Mouse (Mus musculus) neural tube, embryonic 15.5 days (tissue): Measurements from ENCODE around the gene Golga2. TPM values are rescaled to one million over a fixed set of nuclear protein-coding genes. Genes with fewer than 3 reads are reported as not detected.
"Not testable (repeated sequence)": the region's sequence is repeated elsewhere in the genome, so short reads cannot be mapped to it uniquely, and the experiment has no call there.

Experiments
- ATAC-seq: fragments of 200-750 bp; cut with Nextera tagmentation; 2 replicates; pipeline ENCODE4 v1.8.0; 2017; ENCODE audit warnings: mild to moderate bottlenecking, moderate TSS enrichment, moderate library complexity; ENCODE audit not compliant: low FRiP score
- H3K27ac ChIP-seq: fragments of 300-500 bp; sonication (generic); replicated peaks from 2 replicates; pipeline ENCODE4 v1.5.1; 2015; ENCODE audit warnings: mild to moderate bottlenecking, inconsistent platforms
- H3K27me3 ChIP-seq: fragments of 300-500 bp; sonication (generic); replicated peaks from 2 replicates; pipeline ENCODE4 v1.6.1; 2015; ENCODE audit warnings: inconsistent platforms
- H3K36me3 ChIP-seq: fragments of 300-500 bp; sonication (generic); 2 replicates; pipeline ENCODE4 v1.6.1; 2015; ENCODE audit warnings: inconsistent platforms
- H3K4me1 ChIP-seq: fragments of 300-500 bp; sonication (generic); 2 replicates; pipeline ENCODE4 v1.6.1; 2015; ENCODE audit warnings: inconsistent platforms
- H3K4me2 ChIP-seq: fragments of 300-500 bp; sonication (generic); 2 replicates; pipeline ENCODE4 v1.6.1; 2015; ENCODE audit warnings: inconsistent platforms, mild to moderate bottlenecking, moderate library complexity
- H3K4me3 ChIP-seq: fragments of 300-500 bp; sonication (generic); replicated peaks from 2 replicates; pipeline ENCODE4 v1.5.1; 2015; ENCODE audit warnings: mild to moderate bottlenecking, inconsistent platforms
- H3K9ac ChIP-seq: fragments of 300-500 bp; sonication (generic); replicated peaks from 2 replicates; pipeline ENCODE4 v1.6.1; 2015; ENCODE audit warnings: mild to moderate bottlenecking, inconsistent platforms
- H3K9me3 ChIP-seq: fragments of 300-500 bp; sonication (generic); replicated peaks from 2 replicates; pipeline ENCODE4 v1.6.1; 2016; ENCODE audit warnings: inconsistent platforms
- WGBS: fragments of 180-500 bp; shearing (Covaris S2); methylation state at CpG from one replicate; pipeline ENCODE4 v1.1.7; 2015; ENCODE audit warnings: mixed read lengths; 5-methylcytosine and 5-hydroxymethylcytosine counted together
- polyA plus RNA-seq: library from polyadenylated mRNA; unstranded; fragments of >200 nt; fragmentation: Nextera tagmentation; extraction: Ambion mirVana; gene quantifications from 2 replicates; pipeline ENCODE4 v1.2.1, GENCODE M21; 2015

The Golga2 gene
- polyA plus RNA-seq, 1 experiment from 2014 or later = 31.3 TPM

DNA sequence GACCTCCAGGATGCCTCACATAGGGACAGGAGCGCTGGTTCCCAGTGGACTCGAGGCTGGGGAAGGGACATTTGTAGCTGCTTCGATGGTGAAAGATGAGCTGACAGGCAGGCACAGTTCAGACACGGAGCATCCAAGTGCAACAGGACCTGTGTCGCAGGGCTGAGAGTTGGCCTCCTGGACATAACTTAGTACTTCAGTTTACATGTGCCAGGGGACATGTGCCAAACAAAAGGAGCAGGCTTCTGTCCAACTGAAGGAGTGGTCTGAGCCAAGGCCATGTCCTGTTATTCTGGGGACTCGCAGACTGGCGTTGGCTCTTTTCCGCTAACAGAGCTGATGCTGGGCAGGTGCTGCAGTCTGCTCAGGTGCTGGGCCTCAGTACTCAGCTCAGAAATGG lies 7.2 kb downstream of the Golga2 start:
- H3K27ac ChIP-seq = no peak overlapping the region
- no peak overlapping the region for H3K4me3 ChIP-seq
- 86% methylated on average over 8 of the region's 8 CpGs for WGBS
- peaks cover 12% of the 10 kb centered on the region for H3K4me1 ChIP-seq
- no peaks in the 10 kb centered on the region for H3K9me3 ChIP-seq
- H3K36me3 ChIP-seq = peaks cover 46% of the 10 kb centered on the region
- ATAC-seq = no peak
- H3K27me3 ChIP-seq = no peaks in the 10 kb centered on the region
- no peak overlapping the region for H3K4me2 ChIP-seq
- no peak overlapping the region for H3K9ac ChIP-seq

DNA sequence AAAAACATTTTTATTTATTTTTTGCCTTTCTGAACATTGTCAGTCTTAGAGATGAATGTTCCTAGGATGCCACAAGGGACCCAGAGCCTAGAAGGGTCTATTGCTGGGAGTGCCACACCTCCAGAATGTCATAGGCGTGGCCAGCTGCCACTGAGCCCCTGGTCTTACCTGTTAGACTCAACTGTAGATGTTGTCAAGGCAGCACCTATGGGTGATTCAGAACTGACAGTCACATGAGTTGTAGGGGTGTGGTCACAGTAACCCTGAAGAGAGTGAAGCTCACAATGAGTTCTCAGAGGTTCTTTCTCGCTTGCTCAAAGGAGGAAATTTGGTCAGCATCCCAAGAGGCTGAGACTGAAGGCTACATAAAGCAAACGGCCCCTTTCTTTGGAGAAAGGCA lies 8.1 kb downstream of the Golga2 start:
- no peaks in the 10 kb centered on the region for H3K27me3 ChIP-seq
- no peak overlapping the region for H3K4me3 ChIP-seq
- no peaks in the 10 kb centered on the region for H3K9me3 ChIP-seq
- ATAC-seq = no peak
- no peak overlapping the region for H3K27ac ChIP-seq
- H3K36me3 ChIP-seq = peaks cover 55% of the 10 kb centered on the region
- 0 out of 2 replicates have a peak, but pooled peaks cover 4% of the 10 kb centered on the region for H3K4me1 ChIP-seq
- H3K4me2 ChIP-seq = no peak overlapping the region
- 84% methylated on average over 3 of the region's 3 CpGs for WGBS
- H3K9ac ChIP-seq = no peak overlapping the region

GRCm38 (mm10) chr2:32295842-32296241 lies 8.7 kb downstream of the Golga2 start:
- H3K4me1 ChIP-seq, ATAC-seq, H3K4me3 ChIP-seq, H3K4me2 ChIP-seq, H3K27me3 ChIP-seq, H3K9ac ChIP-seq, H3K27ac ChIP-seq, H3K9me3 ChIP-seq: not testable (repeated sequence)
- peaks cover 59% of the 10 kb centered on the region for H3K36me3 ChIP-seq
- 90% methylated on average over 2 of the region's 2 CpGs for WGBS

DNA sequence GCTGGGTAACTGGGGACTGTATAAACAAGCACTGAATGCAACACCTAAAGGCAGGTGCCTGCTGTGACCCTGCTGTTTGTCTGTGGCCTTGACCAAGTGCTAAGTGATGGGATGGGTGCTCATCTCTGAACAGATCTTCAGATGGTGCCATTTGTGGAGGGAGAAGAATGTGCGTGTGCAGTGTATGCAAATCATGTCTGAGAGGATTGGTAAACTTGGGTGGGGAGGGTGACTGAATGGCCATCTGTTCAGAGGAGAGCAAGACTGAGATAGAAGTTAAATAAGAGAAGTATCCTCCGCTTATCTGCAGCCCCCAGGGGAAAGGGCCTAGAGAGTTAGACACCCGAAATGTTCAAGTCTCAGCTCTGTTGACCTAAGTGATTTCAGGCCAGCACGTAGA lies 12.3 kb downstream of the Golga2 start:
- Histone ChIP-seq H3K36me3 (peaks cover 85% of the 10 kb centered on the region), H3K27ac (no peak overlapping the region), H3K4me2 (no peak overlapping the region), H3K4me3 (no peak overlapping the region), H3K9me3 (no peaks in the 10 kb centered on the region), H3K4me1 (0 out of 2 replicates have a peak, but pooled peaks cover under 1% of the 10 kb centered on the region), H3K9ac (no peak overlapping the region), H3K27me3 (no peaks in the 10 kb centered on the region)
- 89% methylated on average over 4 of the region's 4 CpGs for WGBS
- ATAC-seq = no peak

- peaks cover 94% of the 10 kb centered on the region for H3K36me3 ChIP-seq
- H3K4me2 ChIP-seq = no peak overlapping the region
- WGBS = 91% methylated on average over 10 of the region's 10 CpGs
- no peak for ATAC-seq
- no peaks in the 10 kb centered on the region for H3K4me1 ChIP-seq
- no peak overlapping the region for H3K27ac ChIP-seq
- H3K9me3 ChIP-seq = no peaks in the 10 kb centered on the region
- no peaks in the 10 kb centered on the region for H3K27me3 ChIP-seq
- no peak overlapping the region for H3K4me3 ChIP-seq
- H3K9ac ChIP-seq = no peak overlapping the region
Observed at GRCm38 (mm10) chr2:32302952-32303351, 15.8 kb downstream of the Golga2 start.

- ATAC-seq = no peak
- 57% methylated on average over 8 of the region's 8 CpGs for WGBS
Observed at GRCm38 (mm10) chr2:32304145-32304832, 17.1 kb downstream of the Golga2 start.

GRCm38 (mm10) chr2:32305668-32306067 lies 18.5 kb downstream of the Golga2 start:
- 93% methylated on average over 5 of the region's 5 CpGs for WGBS
- Histone ChIP-seq H3K27me3 (no peaks in the 10 kb centered on the region), H3K4me2 (no peak overlapping the region), H3K4me3 (no peak overlapping the region), H3K4me1 (no peaks in the 10 kb centered on the region), H3K9ac (no peak overlapping the region), H3K36me3 (peaks cover 95% of the 10 kb centered on the region), H3K9me3 (no peaks in the 10 kb centered on the region), H3K27ac (no peak overlapping the region)
- no peak for ATAC-seq

More at GRCm38 (mm10) chr2:32304145-32304832, 17.1 kb downstream of the Golga2 start:
- Histone ChIP-seq H3K36me3 (peaks cover 93% of the 10 kb centered on the region), H3K4me2 (no peak overlapping the region), H3K9ac (no peak overlapping the region), H3K4me1 (no peaks in the 10 kb centered on the region), H3K27me3 (no peaks in the 10 kb centered on the region), H3K9me3 (no peaks in the 10 kb centered on the region), H3K4me3 (no peak overlapping the region), H3K27ac (no peak overlapping the region)

GRCm38 (mm10) chr2:32306176-32306575 lies 19.0 kb downstream of the Golga2 start:
- WGBS = 87% methylated on average over 9 of the region's 9 CpGs
- Histone ChIP-seq H3K27ac (no peak overlapping the region), H3K4me3 (no peak overlapping the region), H3K36me3 (peaks cover 95% of the 10 kb centered on the region), H3K9ac (no peak overlapping the region), H3K27me3 (no peaks in the 10 kb centered on the region), H3K4me1 (no peaks in the 10 kb centered on the region), H3K9me3 (no peaks in the 10 kb centered on the region), H3K4me2 (no peak overlapping the region)
- no peak for ATAC-seq

DNA sequence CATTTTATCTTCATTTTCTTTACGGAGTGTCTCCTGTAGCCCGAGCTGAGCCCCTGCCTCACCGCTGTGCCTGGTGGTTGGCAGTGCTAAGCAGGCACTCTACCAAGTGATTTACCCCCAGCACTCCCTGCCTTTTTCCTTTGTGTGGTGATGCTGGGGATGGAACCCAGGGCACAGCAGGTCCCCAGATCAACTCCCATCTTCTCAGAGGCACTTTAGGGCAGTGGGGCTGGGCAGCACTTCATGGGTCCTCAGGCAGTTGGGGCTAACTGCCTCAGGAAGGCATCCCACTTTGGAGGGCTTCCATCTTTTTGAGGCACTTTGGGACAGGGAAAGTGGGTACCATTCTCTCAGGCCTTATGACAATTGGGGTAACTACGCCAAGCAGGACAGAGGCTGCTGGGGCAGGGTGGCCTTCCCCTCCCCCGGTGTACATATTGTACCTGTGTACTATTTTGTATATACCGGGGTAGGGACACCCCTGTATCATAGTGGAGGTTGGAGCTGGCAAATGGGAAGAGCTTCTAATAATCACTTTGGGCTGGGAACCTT lies 20.1 kb downstream of the Golga2 start:
- Histone ChIP-seq H3K4me2 (no peak overlapping the region), H3K4me3 (no peak overlapping the region), H3K9ac (no peak overlapping the region), H3K36me3 (peaks cover 87% of the 10 kb centered on the region), H3K27ac (no peak overlapping the region), H3K4me1 (peaks cover 11% of the 10 kb centered on the region), H3K9me3 (no peaks in the 10 kb centered on the region), H3K27me3 (no peaks in the 10 kb centered on the region; the same call in 1 of the 2 replicates)
- WGBS = 90% methylated on average over 6 of the region's 6 CpGs
- ATAC-seq = no peak

GRCm38 (mm10) chr2:32307941-32308760 lies 21.0 kb downstream of the Golga2 start:
- no peaks in the 10 kb centered on the region; the same call in 1 of the 2 replicates for H3K27me3 ChIP-seq
- no peak; the same call in 1 of the 2 replicates for ATAC-seq

GRCm38 (mm10) chr2:32308870-32309568 lies 21.8 kb downstream of the Golga2 start:
- Histone ChIP-seq H3K4me1 (peaks cover 12% of the 10 kb centered on the region), H3K27me3 (no peaks in the 10 kb centered on the region; the same call in 1 of the 2 replicates), H3K9me3 (no peaks in the 10 kb centered on the region), H3K9ac (no peak overlapping the region; the same call in 1 of the 2 replicates), H3K36me3 (peaks cover 80% of the 10 kb centered on the region), H3K27ac (no peak overlapping the region), H3K4me3 (no peak overlapping the region), H3K4me2 (no peak overlapping the region)
- 90% methylated on average over 16 of the region's 16 CpGs for WGBS
- no peak for ATAC-seq

More at GRCm38 (mm10) chr2:32307941-32308760, 21.0 kb downstream of the Golga2 start:
- Histone ChIP-seq H3K4me3 (no peak overlapping the region), H3K9ac (no peak overlapping the region), H3K36me3 (peaks cover 85% of the 10 kb centered on the region), H3K4me2 (no peak overlapping the region), H3K9me3 (no peaks in the 10 kb centered on the region), H3K27ac (no peak overlapping the region), H3K4me1 (peaks cover 12% of the 10 kb centered on the region)
- 47% methylated on average over 8 of the region's 8 CpGs for WGBS
